Mouse (Mus musculus) bone marrow, adult 2 months (tissue): ENCODE measurements around the gene Vwa2.

ENCODE experiments used
- CTCF ChIP-seq: fragments of 200-500 bp; IDR thresholded peaks from 2 replicates; pipeline ENCODE4 v1.5.1; 2011; ENCODE audit warnings: low read length, control low read depth; ENCODE audit not compliant: control insufficient read depth, insufficient read depth
- POLR2A ChIP-seq: fragments of 200-500 bp; IDR thresholded peaks from 2 replicates; pipeline ENCODE4 v1.6.1; 2011; ENCODE audit warnings: low read depth, mild to moderate bottlenecking, control low read depth, low read length, borderline replicate concordance; ENCODE audit not compliant: control insufficient read depth

GRCm38 (mm10) chr19:56893326-56893725 is 19.3 kb downstream of the Vwa2 start:
- TF ChIP-seq CTCF (no peak), POLR2A (no peak)
